Mouse (Mus musculus): ENCODE measurements around the gene Zbtb1. TPM values are rescaled to one million over a fixed set of nuclear protein-coding genes. Genes with fewer than 3 reads are reported as not detected.

Gene Zbtb1
- polyA plus RNA-seq (2012; rRNA removed), result 2.8 and 3.0 TPM in 2 replicates

GRCm38 (mm10) chr12:76369978-76370830 is at the start of gene Zbtb1:
Gene Zbtb1 (plus strand): TSS chr12:76370266.

GRCm38 (mm10) chr12:76324679-76325431 is 45.2 kb upstream of the Zbtb1 start, which contains the start of gene Akap5:
Gene Akap5 (plus strand): TSS chr12:76324891.

GRCm38 (mm10) chr12:76369206-76369977 is 674 bp upstream of the Zbtb1 start, which contains the start of gene Zbtb25:
Gene Zbtb25 (minus strand): TSS chr12:76369602.

GRCm38 (mm10) chr12:76403886-76404537 is 33.9 kb downstream of the Zbtb1 start, which contains the start of gene Hspa2:
Gene Hspa2 (plus strand): TSS chr12:76404176.

GRCm38 (mm10) chr12:76417433-76417854 is 47.4 kb downstream of the Zbtb1 start, which contains the start of gene Ppp1r36:
Gene Ppp1r36 (plus strand): TSS chr12:76417538.

Other genes with a start within 250 kb of the Zbtb1 start
- gene Esr2, start 193.0 kb upstream of the Zbtb1 start, polyA plus RNA-seq (2012; rRNA removed), result 0.02 TPM in 2 replicates
- gene Tex21, start 123.5 kb upstream of the Zbtb1 start, polyA plus RNA-seq (2012; rRNA removed), result 0.05 and 0.06 TPM in 2 replicates
- 57.8 and 62.8 TPM in 2 replicates for gene Mthfd1, start 115.0 kb upstream of the Zbtb1 start, polyA plus RNA-seq (2012; rRNA removed)
- 0.38 and 0.44 TPM in 2 replicates for gene Akap5, start 45.4 kb upstream of the Zbtb1 start, polyA plus RNA-seq (2012; rRNA removed)
- gene Zbtb25, start 664 bp upstream of the Zbtb1 start, polyA plus RNA-seq (2012; rRNA removed), result 4.9 and 5.5 TPM in 2 replicates
- gene Hspa2, start 33.9 kb downstream of the Zbtb1 start, polyA plus RNA-seq (2012; rRNA removed), result 1.2 and 1.3 TPM in 2 replicates
- 0.02 and 0.05 TPM in 2 replicates for gene Ppp1r36, start 47.3 kb downstream of the Zbtb1 start, polyA plus RNA-seq (2012; rRNA removed)
- gene Plekhg3, start 160.6 kb downstream of the Zbtb1 start, polyA plus RNA-seq (2012; rRNA removed), result 4.5 and 5.3 TPM in 2 replicates